Mouse (Mus musculus) heart, postnatal 36 days (tissue): ENCODE data around the gene Ptprn. TPM values are rescaled to one million over a fixed set of nuclear protein-coding genes. Genes with fewer than 3 reads are reported as not detected.

Experiments used
- DNase-seq, 2 experiments: peaks; one replicate each; pipeline ENCODE4 v3.0.0; 2021 to 2022
- intact Hi-C: fragments of 180-260 bp; cut with DNase I; formaldehyde crosslinking; loops from one replicate; pipeline ENCODE4 v1.15.1; 2025
- total RNA-seq, 2 experiments: library from RNA; stranded (reverse); gene quantifications; 2 replicates each; pipeline ENCODE4 v1.2.3; 2021

The Ptprn gene
- total RNA-seq, result under 1 TPM; 0.92 to 0.95 TPM

GRCm38 (mm10) chr1:75264091-75264880, at the start of gene Ptprn:
Gene Ptprn (minus strand): TSS chr1:75264502.
- DNase-seq, result no peak
- intact Hi-C loops, result no loop called here

- intact Hi-C loops, result loop anchor here (5.0 kb wide), 2 partner anchors 79 to 709 kb away; partner anchors contain the start of genes A630095N17Rik, Rnf25 and Stk36
- DNase-seq, result no peak
These were observed 47.4 kb upstream of the Ptprn start for GRCm38 (mm10) chr1:75311694-75312093.

- DNase-seq, result no peak
- intact Hi-C loops, result no loop called here
These were observed 40.4 kb upstream of the Ptprn start for GRCm38 (mm10) chr1:75304662-75305061.

- intact Hi-C loops, result no loop called here
These were observed 30.0 kb upstream of the Ptprn start for GRCm38 (mm10) chr1:75294294-75294693.

GRCm38 (mm10) chr1:75293331-75293701, 29.0 kb upstream of the Ptprn start:
- no peak for DNase-seq
- intact Hi-C loops, result no loop called here

More at GRCm38 (mm10) chr1:75294294-75294693, 30.0 kb upstream of the Ptprn start:
- no peak for DNase-seq

- intact Hi-C loops, result no loop called here
- DNase-seq, result no peak
These were observed 28.4 kb upstream of the Ptprn start for GRCm38 (mm10) chr1:75292476-75293330.

GRCm38 (mm10) chr1:75291321-75291720, 27.0 kb upstream of the Ptprn start:
- no peak for DNase-seq
- intact Hi-C loops, result no loop called here

GRCm38 (mm10) chr1:75290582-75290981, 26.3 kb upstream of the Ptprn start:
- intact Hi-C loops, result no loop called here
- DNase-seq, result no peak

GRCm38 (mm10) chr1:75289888-75290431, 25.7 kb upstream of the Ptprn start:
- intact Hi-C loops, result no loop called here

GRCm38 (mm10) chr1:75289376-75289775, 25.1 kb upstream of the Ptprn start:
- peak; percentile 12 to 28 for DNase-seq
- intact Hi-C loops, result no loop called here

More at GRCm38 (mm10) chr1:75289888-75290431, 25.7 kb upstream of the Ptprn start:
- DNase-seq, result no peak

GRCm38 (mm10) chr1:75284911-75285310, 20.6 kb upstream of the Ptprn start:
- no peak for DNase-seq
- intact Hi-C loops, result no loop called here

- DNase-seq, result no peak
- intact Hi-C loops, result no loop called here
These were observed 18.7 kb upstream of the Ptprn start for GRCm38 (mm10) chr1:75283017-75283416.

- no peak for DNase-seq
- intact Hi-C loops, result loop anchor here (10.0 kb wide), 1 partner anchor 353 kb away; no protein-coding TSS in a partner anchor
These were observed 13.9 kb upstream of the Ptprn start, which contains the start of gene Resp18 for GRCm38 (mm10) chr1:75278228-75278627. Gene Resp18 (minus strand): TSS chr1:75278415.

GRCm38 (mm10) chr1:75277195-75278188, 13.2 kb upstream of the Ptprn start:
- intact Hi-C loops, result loop anchor here (10.0 kb wide), 1 partner anchor 353 kb away; no protein-coding TSS in a partner anchor
- peak; percentile 30 to 63 for DNase-seq

- intact Hi-C loops, result no loop called here
- DNase-seq, result peak in 1 of 2 experiments; percentile 72
These were observed 1.0 kb downstream of the Ptprn start for GRCm38 (mm10) chr1:75262969-75263951.

- DNase-seq, result no peak
- intact Hi-C loops, result no loop called here
These were observed 3.0 kb downstream of the Ptprn start for GRCm38 (mm10) chr1:75261278-75261677.

GRCm38 (mm10) chr1:75255516-75256046, 8.7 kb downstream of the Ptprn start:
- intact Hi-C loops, result loop anchor here (10.0 kb wide), 1 partner anchor 291 kb away; no protein-coding TSS in a partner anchor
- no peak for DNase-seq

- intact Hi-C loops, result loop anchor here (5.0 to 10.0 kb wide), 2 partner anchors 72 to 290 kb away; partner anchors contain the start of gene Abcb6
- DNase-seq, result no peak
These were observed 9.7 kb downstream of the Ptprn start for GRCm38 (mm10) chr1:75254625-75255013.
